Mouse (Mus musculus): ENCODE results near the gene Bicd1.
"Not testable (repeated sequence)": the region's sequence is repeated elsewhere in the genome, so short reads cannot be mapped to it uniquely, and the experiment has no call there.

Bicd1 gene

DNA sequence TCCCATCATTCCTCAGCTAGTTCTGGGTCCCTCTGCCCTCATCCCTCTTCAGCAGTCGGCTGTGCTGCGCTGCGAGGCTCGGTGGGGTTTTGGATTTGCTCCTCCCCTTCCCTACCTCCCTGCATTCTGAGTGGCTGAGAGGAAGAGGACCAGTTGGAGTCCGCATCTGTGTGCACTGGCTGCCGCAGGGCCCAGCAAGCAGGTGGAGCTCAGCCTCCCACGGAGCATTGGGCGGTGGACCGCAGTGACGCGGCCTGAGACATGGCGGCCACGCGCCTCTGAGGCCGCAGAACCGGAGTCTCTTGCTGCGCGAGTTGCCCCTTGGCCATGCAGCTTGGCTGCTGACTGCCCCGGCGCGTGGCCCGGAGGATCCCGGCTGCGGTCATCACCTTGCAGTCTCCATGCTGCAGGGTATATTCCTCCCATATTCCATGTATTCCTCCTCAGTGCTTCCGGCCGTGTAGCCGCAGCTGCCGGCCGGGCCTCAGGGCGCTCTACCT lies at the start of gene Bicd1:
Gene Bicd1 (plus strand): TSS at position 54 of the 500 bp plus-strand sequence.
- peak; percentile 51 to 63 for DNase-seq

DNA sequence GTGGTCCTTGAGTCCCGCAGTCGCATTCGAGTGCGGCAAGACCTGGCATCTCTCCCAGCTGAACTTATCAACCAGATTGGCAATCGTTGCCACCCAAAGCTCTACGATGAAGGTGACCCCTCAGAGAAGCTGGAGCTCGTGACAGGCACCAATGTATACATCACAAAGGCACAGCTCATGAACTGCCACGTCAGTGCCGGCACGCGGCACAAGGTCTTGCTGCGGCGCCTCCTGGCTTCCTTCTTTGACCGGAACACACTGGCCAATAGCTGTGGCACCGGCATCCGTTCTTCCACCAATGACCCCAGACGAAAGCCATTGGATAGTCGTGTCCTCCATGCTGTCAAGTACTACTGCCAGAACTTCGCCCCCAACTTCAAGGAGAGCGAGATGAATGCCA lies 46.2 kb upstream of the Bicd1 start:
- DNase-seq, result not testable (repeated sequence)

DNA sequence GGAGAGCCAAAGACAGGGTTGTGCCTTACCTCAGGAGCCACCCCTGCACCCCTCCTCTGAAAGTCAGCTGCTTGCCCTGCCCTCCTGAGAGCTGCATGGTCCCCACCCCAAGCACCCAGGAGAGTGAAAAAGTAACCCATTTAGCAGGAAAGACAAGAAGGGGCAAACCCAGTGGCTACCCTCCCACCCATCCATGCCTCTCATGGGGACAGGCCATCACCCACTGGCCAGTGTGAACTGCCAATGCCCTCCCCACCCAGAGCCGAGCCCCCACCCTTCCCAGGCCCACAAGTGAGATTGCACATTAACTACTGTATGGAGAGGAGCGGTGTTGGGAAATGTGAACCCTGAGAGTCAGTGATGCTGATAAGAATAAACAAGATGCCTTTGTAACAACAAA lies 42.7 kb upstream of the Bicd1 start:
- DNase-seq, result not testable (repeated sequence)

GRCm38 (mm10) chr6:149366403-149366802 lies 42.3 kb upstream of the Bicd1 start:
- no peak for DNase-seq

- peak; percentile 62 to 80 for DNase-seq
These were observed 33.7 kb upstream of the Bicd1 start for GRCm38 (mm10) chr6:149374986-149375457.

GRCm38 (mm10) chr6:149383531-149383930 lies 25.2 kb upstream of the Bicd1 start:
- no peak for DNase-seq

GRCm38 (mm10) chr6:149386389-149386788 lies 22.3 kb upstream of the Bicd1 start:
- no peak for DNase-seq

DNA sequence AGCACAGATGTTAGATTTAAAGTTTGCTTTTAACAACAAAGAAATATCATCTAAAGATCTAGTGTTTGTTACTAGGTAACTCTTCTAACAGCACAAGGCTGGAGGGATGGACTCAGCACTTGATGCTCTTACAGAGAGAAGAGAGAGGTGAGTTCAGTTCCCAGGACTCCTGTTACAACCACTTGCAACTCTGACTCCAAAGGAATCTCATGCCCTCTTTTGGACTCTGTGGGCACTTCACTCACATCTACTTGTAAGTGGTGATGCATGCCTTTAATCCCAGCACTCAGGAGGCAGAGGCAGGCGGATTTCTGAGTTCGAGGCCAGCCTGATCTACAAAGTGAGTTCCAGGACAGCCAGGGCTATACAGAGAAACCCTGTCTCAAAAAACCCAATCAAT lies 19.1 kb upstream of the Bicd1 start:
- not testable (repeated sequence) for DNase-seq

GRCm38 (mm10) chr6:149399396-149399795 lies 9.3 kb upstream of the Bicd1 start:
- DNase-seq, result no peak

- DNase-seq, result no peak
These were observed 655 bp downstream of the Bicd1 start for GRCm38 (mm10) chr6:149409341-149409740.

- DNase-seq, result no peak
These were observed 1.2 kb downstream of the Bicd1 start for GRCm38 (mm10) chr6:149409845-149410244.

GRCm38 (mm10) chr6:149413256-149413655 lies 4.6 kb downstream of the Bicd1 start:
- DNase-seq, result no peak

DNA sequence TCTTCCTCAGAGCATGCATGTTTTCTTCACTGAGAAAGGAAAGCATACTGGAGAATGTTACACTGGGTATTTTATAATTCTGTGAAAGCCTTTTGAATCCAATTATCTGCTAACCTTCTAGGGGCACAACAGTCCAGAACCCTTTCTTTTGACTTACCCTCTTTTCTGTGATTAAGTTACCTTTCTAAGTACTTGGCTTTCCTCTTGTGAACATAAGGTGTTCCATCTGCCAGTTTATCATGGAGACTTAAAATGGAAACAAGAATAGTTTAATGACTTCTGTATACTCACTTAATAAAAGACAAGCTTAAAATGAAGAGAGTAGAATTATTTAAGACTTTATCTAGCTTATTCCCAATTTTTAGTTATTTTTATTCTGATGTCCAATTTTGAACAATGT lies 16.1 kb downstream of the Bicd1 start:
- no peak for DNase-seq

DNA sequence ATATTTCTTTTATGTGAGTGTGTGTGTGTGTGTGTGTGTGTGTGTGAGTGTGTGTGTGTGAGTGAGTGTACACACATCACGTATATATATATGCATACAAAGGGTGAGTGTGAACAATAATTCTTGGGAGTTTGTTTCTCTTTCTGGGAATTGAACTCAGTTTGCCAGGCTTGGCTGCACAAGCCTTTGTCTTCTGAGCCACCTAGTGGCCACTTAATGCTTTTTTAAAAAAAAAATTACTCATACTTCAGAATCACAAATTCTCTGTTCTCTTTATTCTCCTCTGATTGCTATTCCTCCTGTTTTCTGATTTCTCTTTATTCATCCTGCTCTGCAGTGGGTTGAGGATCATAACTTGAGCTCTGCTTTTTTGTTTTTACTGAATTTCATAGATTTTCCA lies 30.5 kb downstream of the Bicd1 start:
- DNase-seq, result no peak

- no peak for DNase-seq
These were observed 34.2 kb downstream of the Bicd1 start for GRCm38 (mm10) chr6:149442884-149443283.

- DNase-seq, result no peak
These were observed 37.2 kb downstream of the Bicd1 start for GRCm38 (mm10) chr6:149445854-149446253.

DNA sequence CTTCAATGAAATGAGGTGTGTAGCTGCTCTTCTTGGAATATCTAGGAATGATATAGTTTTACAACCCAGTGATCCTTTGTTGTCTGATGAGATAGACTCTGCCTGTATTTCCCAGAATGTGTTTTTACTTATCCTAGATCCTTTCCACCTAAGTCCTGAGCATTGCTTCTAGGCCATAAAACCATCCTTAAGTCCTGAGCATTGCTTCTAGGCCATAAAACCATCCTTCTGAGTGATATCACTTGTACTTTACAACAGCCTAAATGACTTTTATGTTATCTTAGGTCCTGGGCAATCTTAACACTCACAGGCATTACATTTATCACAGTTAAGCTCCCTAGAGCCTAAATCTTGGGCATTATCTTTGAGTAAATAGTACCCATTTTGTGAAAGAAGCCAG lies 48.6 kb downstream of the Bicd1 start:
- no peak for DNase-seq

DNA sequence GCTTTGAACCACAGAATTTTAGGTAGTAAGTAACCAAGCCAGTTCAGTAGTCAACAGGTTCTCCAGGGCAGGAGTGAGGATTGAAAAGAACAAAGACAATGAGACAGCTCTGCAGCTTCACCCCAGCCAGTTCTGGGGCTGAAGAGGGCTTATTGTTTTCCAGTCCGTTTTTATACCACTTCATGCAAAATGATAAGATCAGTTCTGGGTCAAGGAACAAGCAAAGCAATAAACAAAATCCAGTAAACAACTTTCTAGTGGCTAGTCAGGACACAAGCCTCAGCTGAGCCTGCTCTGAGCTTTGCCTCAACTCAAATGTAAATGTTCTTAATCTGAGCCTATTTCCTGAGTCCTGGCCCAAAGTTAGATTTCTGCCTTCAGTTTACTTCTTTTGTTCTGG lies 52.3 kb downstream of the Bicd1 start:
- DNase-seq, result no peak

DNA sequence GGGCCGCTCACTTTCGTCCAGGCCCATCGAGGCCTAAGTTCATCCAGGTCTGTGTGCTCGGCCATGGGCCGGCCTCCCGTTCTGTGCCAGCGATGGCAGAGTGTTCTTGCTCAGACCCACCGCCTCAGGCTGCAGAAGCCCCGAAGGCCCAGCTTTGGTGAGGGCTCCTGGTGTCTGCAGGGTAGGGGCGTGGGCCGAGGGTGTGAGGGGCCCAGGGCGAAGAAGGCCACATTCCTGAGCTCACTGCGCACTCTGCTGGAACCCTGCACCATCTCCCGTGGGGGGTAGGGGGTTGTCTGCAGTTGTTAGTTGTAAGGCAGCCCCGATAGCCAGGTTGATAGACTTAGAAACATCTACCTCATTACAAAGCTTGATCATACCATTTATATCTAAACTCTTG lies 62.8 kb downstream of the Bicd1 start:
- no peak for DNase-seq

GRCm38 (mm10) chr6:149472441-149472840 lies 63.8 kb downstream of the Bicd1 start:
- DNase-seq, result not testable (repeated sequence)

GRCm38 (mm10) chr6:149481868-149482267 lies 73.2 kb downstream of the Bicd1 start:
- DNase-seq, result not testable (repeated sequence)

- DNase-seq, result no peak
These were observed 86.0 kb downstream of the Bicd1 start for GRCm38 (mm10) chr6:149494662-149495061.

- DNase-seq, result no peak
These were observed 87.2 kb downstream of the Bicd1 start for GRCm38 (mm10) chr6:149495925-149496324.

DNA sequence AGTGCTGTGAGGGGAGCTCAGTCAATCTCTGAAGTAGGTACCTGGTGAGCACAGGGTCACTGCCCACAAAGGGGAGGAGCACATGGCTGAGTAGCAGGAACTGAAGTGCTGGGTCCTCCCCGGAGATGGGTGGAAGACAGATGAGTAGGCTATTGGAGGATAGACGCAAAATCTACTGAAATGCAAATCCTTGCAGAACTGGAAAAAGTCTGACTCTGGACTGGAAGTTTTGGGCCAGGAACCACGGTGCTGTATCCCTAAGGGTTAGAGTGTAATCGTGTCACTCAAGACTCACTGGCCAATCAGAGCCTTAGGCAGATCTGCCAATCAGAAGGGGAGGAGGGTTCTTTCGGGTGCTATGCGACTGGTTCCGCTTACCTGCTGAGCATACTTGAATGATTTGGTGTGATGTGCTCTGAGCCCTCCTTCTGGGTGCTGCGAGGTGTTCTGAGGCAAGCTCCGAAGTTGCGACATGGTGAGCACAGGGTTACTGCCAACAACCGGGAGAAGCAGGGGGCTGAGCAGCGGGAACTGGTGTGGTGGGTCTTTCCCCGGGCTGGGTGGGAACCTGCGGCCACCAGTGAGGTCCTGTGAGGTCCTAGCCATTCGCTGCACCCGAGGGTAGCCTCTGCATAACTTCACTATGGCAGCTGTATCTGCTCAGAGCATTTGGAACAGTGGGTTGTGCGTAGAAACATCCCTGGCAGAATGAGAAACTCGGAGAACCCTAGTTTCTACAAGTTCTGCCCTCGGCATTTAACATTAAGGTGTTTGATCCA lies 157.2 kb downstream of the Bicd1 start:
- DNase-seq, result peak; percentile 45 to 52

DNA sequence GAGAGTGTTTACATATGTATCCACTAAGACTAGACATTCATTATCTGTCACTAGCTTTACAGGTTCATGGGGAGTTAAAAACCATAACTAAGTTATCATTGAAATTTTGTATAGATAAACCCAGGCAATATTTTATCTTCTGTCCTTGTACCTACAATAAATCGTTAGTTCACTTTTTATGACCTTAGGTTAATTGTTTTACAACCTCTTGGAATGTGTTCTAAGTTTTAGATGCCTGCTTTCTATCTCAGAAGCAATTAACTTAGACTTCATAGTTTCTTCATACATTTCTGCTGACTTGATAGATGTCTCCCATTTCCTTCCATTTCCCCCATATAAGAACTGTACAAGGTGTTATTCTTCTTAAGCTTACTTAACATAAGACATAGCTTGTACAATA lies 158.5 kb downstream of the Bicd1 start:
- no peak for DNase-seq
